Mouse (Mus musculus) midbrain, embryonic 14.5 days (tissue): ENCODE data around the gene Fau. TPM values are rescaled to one million over a fixed set of nuclear protein-coding genes. Genes with fewer than 3 reads are reported as not detected.
"Not testable (repeated sequence)": the region's sequence is repeated elsewhere in the genome, so short reads cannot be mapped to it uniquely, and the experiment has no call there.

Experiments
- ATAC-seq: fragments of 200-750 bp; cut with Nextera tagmentation; 2 replicates; pipeline ENCODE4 v1.8.0; 2017; ENCODE audit warnings: moderate number of reproducible peaks, moderate library complexity; ENCODE audit not compliant: low FRiP score, low TSS enrichment
- DNase-seq: peaks from one replicate; pipeline ENCODE4 v3.0.0-alpha.2; 2015
- H3K27ac ChIP-seq: fragments of 300-500 bp; sonication (generic); replicated peaks from 2 replicates; pipeline ENCODE4 v1.5.1; 2014; ENCODE audit warnings: mild to moderate bottlenecking, low read depth, low read length, moderate library complexity
- H3K27me3 ChIP-seq: fragments of 300-500 bp; sonication (generic); 2 replicates; pipeline ENCODE4 v1.6.1; 2014; ENCODE audit warnings: low read length, control low read depth, mixed read lengths; ENCODE audit not compliant: control insufficient read depth, insufficient read depth
- H3K36me3 ChIP-seq: fragments of 300-500 bp; sonication (generic); 2 replicates; pipeline ENCODE4 v1.6.1; 2014; ENCODE audit warnings: low read length, control low read depth; ENCODE audit not compliant: control insufficient read depth, insufficient read depth
- H3K4me1 ChIP-seq: fragments of 300-500 bp; sonication (generic); 2 replicates; pipeline ENCODE4 v1.6.1; 2014; ENCODE audit warnings: mild to moderate bottlenecking, antibody characterized with exemption, low read length, control low read depth; ENCODE audit not compliant: control insufficient read depth, insufficient read depth
- H3K4me2 ChIP-seq: fragments of 300-500 bp; sonication (generic); 2 replicates; pipeline ENCODE4 v1.6.1; 2014; ENCODE audit warnings: mild to moderate bottlenecking, low read length, moderate library complexity
- H3K4me3 ChIP-seq: fragments of 300-500 bp; sonication (generic); replicated peaks from 2 replicates; pipeline ENCODE4 v1.5.1; 2014; ENCODE audit warnings: low read depth, low read length
- H3K9ac ChIP-seq: fragments of 300-500 bp; sonication (generic); replicated peaks from 2 replicates; pipeline ENCODE4 v1.6.1; 2014; ENCODE audit warnings: mild to moderate bottlenecking, low read length, moderate library complexity
- H3K9me3 ChIP-seq: fragments of 300-500 bp; sonication (generic); 2 replicates; pipeline ENCODE4 v1.6.1; 2016; ENCODE audit warnings: low read length, control low read depth, mixed read lengths; ENCODE audit not compliant: control insufficient read depth
- WGBS: fragments of 180-500 bp; shearing (Covaris S2); extraction: QIAGEN DNeasy Blood & Tissue Kit; methylation state at CpG from one replicate; pipeline ENCODE4 v1.1.7; 2014; 5-methylcytosine and 5-hydroxymethylcytosine counted together
- polyA plus RNA-seq: library from polyadenylated mRNA; unstranded; fragments of >200 nt; fragmentation: Nextera tagmentation; extraction: Ambion mirVana; gene quantifications from 2 replicates; pipeline ENCODE4 v1.2.1, GENCODE M21; 2014

Gene Fau
- polyA plus RNA-seq, 1 experiment from 2014 or later = 602 TPM

DNA sequence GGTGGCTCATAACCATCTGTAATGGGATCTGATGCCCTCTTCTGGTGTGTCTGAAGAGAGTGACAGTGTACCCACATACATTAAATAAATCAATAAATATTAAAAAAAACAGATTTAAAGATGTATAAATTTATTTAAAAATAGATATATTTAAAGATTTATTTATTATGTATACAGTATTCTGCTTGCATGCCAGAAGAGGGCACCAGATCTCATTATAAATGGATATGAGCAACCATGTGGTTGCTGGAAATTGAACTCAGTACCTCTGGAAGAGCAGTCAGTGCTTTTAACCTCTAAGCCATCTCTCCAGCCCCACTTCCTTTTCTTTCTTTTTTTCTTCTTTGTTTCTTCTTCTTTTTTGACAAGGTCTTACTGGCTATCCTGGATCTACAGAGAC, 17.6 kb upstream of the Fau start:
- DNase-seq (no peak), ATAC-seq (no peak)
- H3K9ac ChIP-seq = no peak overlapping the region
- H3K4me3 ChIP-seq = no peak overlapping the region
- H3K4me2 ChIP-seq = no peak overlapping the region
- no peaks in the 10 kb centered on the region for H3K9me3 ChIP-seq
- no peaks in the 10 kb centered on the region for H3K36me3 ChIP-seq
- H3K4me1 ChIP-seq = peaks cover 1% of the 10 kb centered on the region
- no peaks in the 10 kb centered on the region for H3K27me3 ChIP-seq
- H3K27ac ChIP-seq = no peak overlapping the region

- Histone ChIP-seq H3K27ac (no peak overlapping the region), H3K4me3 (no peak overlapping the region), H3K36me3 (no peaks in the 10 kb centered on the region), H3K4me2 (no peak overlapping the region), H3K9ac (no peak overlapping the region; the same call in 1 of the 2 replicates), H3K4me1 (peaks cover 8% of the 10 kb centered on the region), H3K27me3 (no peaks in the 10 kb centered on the region), H3K9me3 (no peaks in the 10 kb centered on the region)
- WGBS = 83% methylated on average over 9 of the region's 9 CpGs
- ATAC-seq = no peak
- DNase-seq = no peak
These were observed 15.4 kb upstream of the Fau start for GRCm38 (mm10) chr19:6042293-6042692.

DNA sequence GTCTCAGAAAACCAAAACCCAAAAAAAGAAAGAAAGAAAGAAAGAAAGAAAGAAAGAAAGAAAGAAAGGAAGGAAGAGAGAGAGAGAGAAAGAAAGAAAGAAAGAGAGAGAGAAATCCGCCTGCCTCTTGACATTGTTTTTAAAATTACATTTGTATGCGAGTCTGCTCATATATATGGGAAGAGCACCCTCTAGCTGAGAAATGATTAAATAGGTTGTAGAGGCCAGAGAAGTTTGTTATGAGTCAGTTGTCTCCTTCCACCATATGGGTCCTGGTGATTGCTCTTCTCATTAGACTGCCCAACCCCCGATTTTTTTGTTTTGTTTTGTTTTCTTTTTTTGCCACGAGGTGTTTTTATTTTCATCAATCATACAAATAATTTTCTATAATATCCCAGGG, 13.5 kb upstream of the Fau start:
- DNase-seq = peak; percentile 72
- H3K27ac ChIP-seq, H3K9ac ChIP-seq, ATAC-seq, H3K4me2 ChIP-seq, H3K27me3 ChIP-seq, H3K9me3 ChIP-seq, H3K4me3 ChIP-seq: not testable (repeated sequence)
- Histone ChIP-seq H3K36me3 (peaks cover 10% of the 10 kb centered on the region), H3K4me1 (peaks cover 18% of the 10 kb centered on the region)
- WGBS = 65% methylated on average over 4 of the region's 4 CpGs

GRCm38 (mm10) chr19:6045366-6046293, 12.0 kb upstream of the Fau start:
- H3K27me3 ChIP-seq = no peaks in the 10 kb centered on the region
- H3K4me1 ChIP-seq = peaks cover 18% of the 10 kb centered on the region
- H3K36me3 ChIP-seq = peaks cover 26% of the 10 kb centered on the region
- H3K9ac ChIP-seq = peak overlapping the region; percentile 86
- peak; percentile 22 for ATAC-seq
- H3K9me3 ChIP-seq = no peaks in the 10 kb centered on the region
- WGBS = 22% methylated on average over 20 of the region's 20 CpGs
- peak overlapping the region; percentile 99 for H3K27ac ChIP-seq
- peak overlapping the region; percentile 97 for H3K4me2 ChIP-seq
- DNase-seq = peak; percentile 31
- peak overlapping the region; percentile 88 for H3K4me3 ChIP-seq

GRCm38 (mm10) chr19:6046294-6047153, 11.1 kb upstream of the Fau start, which contains the start of gene Syvn1:
TSS of gene Syvn1 (plus strand) at chr19:6046576.
- WGBS = under 1% methylated on average over 65 of the region's 65 CpGs

GRCm38 (mm10) chr19:6047154-6047898, 10.3 kb upstream of the Fau start:
- H3K9ac ChIP-seq = peak overlapping the region; percentile 86
- H3K4me1 ChIP-seq = peaks cover 18% of the 10 kb centered on the region
- peak overlapping the region; percentile 99 for H3K27ac ChIP-seq
- H3K4me2 ChIP-seq = peak overlapping the region; percentile 97
- DNase-seq (no peak), ATAC-seq (peak; percentile 14)
- peak overlapping the region; percentile 88 for H3K4me3 ChIP-seq
- peaks cover 43% of the 10 kb centered on the region for H3K36me3 ChIP-seq
- no peaks in the 10 kb centered on the region for H3K27me3 ChIP-seq
- 2% methylated on average over 44 of the region's 44 CpGs for WGBS
- H3K9me3 ChIP-seq = no peaks in the 10 kb centered on the region

More at GRCm38 (mm10) chr19:6046294-6047153, 11.1 kb upstream of the Fau start, which contains the start of gene Syvn1:
- Histone ChIP-seq H3K4me1 (peaks cover 18% of the 10 kb centered on the region), H3K27me3 (no peaks in the 10 kb centered on the region), H3K36me3 (peaks cover 35% of the 10 kb centered on the region), H3K4me2 (peak within 1 kb of the TSS; percentile 97), H3K9ac (peak within 1 kb of the TSS; percentile 86), H3K9me3 (no peaks in the 10 kb centered on the region), H3K4me3 (peak within 1 kb of the TSS; percentile 88), H3K27ac (peak within 1 kb of the TSS; percentile 99)
- peak; percentile 89 for ATAC-seq
- peak; percentile 96 for DNase-seq

GRCm38 (mm10) chr19:6047899-6048166, 9.8 kb upstream of the Fau start:
- H3K4me1 ChIP-seq = peaks cover 18% of the 10 kb centered on the region
- ATAC-seq = no peak
- H3K9me3 ChIP-seq = no peaks in the 10 kb centered on the region
- WGBS = 85% methylated on average over 8 of the region's 8 CpGs
- H3K4me2 ChIP-seq = peak overlapping the region; percentile 97
- no peak for DNase-seq
- peaks cover 48% of the 10 kb centered on the region for H3K36me3 ChIP-seq
- H3K4me3 ChIP-seq = peak overlapping the region; percentile 88
- H3K27ac ChIP-seq = no peak overlapping the region
- H3K27me3 ChIP-seq = no peaks in the 10 kb centered on the region
- H3K9ac ChIP-seq = peak overlapping the region; percentile 86; the same call in 1 of the 2 replicates

- no peak overlapping the region for H3K27ac ChIP-seq
- DNase-seq = no peak
- H3K36me3 ChIP-seq = peaks cover 58% of the 10 kb centered on the region
- H3K9ac ChIP-seq = no peak overlapping the region
- no peak overlapping the region for H3K4me2 ChIP-seq
- H3K4me1 ChIP-seq = peaks cover 18% of the 10 kb centered on the region
- no peaks in the 10 kb centered on the region for H3K9me3 ChIP-seq
- H3K4me3 ChIP-seq = no peak overlapping the region
- 91% methylated on average over 11 of the region's 11 CpGs for WGBS
- ATAC-seq = no peak
- no peaks in the 10 kb centered on the region for H3K27me3 ChIP-seq
These were observed 8.8 kb upstream of the Fau start for GRCm38 (mm10) chr19:6048681-6049410.
